Mouse (Mus musculus) retina, postnatal 1 day (tissue): Measurements from ENCODE around the gene Cdkl3.
"Not testable (repeated sequence)": the region's sequence is repeated elsewhere in the genome, so short reads cannot be mapped to it uniquely, and the experiment has no call there.

ENCODE experiments used
- DNase-seq: peaks from one replicate; pipeline ENCODE4 v3.0.0-alpha.2; 2012

Gene Cdkl3

DNA sequence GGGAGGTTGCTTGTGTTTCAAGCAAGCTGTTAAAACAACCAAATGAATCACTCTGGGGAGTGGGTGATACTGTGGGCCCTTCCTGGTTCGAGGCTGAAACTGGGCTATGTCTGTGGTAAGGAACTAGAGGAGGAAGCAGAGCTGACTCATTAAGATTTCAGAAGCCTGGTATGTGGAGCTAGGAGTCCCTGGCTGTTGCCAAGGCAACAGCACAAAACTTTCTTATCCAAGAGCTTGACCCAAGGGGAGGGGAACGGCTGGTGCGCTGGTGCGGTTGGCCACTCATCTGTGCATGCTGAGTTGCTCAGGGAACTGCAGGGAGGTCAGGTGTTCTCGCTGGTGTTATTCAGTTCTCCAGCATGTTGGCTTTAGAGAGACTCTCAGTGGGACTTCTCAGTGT is 76.0 kb downstream of the Cdkl3 start:
- peak; percentile 47 for DNase-seq

DNA sequence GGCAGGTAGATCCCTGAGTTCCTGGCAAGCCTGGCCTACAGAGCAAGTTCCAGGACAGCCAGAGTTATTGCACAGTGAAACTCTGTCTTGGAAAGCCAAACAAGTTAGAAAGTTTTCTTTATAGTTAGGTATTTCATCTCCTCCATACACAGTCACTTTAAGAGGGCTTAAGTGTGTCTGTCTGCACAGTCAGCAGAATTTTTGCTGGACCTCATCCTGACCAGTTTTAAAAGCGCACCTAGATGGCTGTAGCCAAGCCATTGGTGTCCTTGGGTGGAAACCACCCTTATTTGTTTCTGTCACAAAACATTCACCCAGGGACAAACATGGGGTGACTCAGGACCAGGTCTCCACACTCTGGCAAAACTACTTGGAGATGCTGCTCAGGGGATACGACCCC is 76.6 kb downstream of the Cdkl3 start:
- no peak for DNase-seq

DNA sequence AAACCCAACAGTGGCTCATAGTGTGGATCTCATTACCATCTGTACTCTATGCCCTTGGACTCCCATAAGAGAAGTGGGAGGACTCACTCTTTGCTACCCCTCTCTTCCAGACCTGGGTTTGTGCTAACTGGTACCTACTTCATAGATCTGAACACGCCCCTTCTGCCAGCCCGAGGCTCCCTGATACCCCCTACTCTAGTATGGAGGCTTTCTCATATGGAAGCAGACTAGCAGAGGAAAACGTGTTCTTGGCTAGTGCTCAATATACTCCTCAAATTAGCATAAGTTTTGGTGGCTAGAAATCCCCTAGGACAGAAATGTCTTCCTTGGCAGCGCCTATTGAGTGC is 81.8 kb downstream of the Cdkl3 start:
- DNase-seq, result no peak

DNA sequence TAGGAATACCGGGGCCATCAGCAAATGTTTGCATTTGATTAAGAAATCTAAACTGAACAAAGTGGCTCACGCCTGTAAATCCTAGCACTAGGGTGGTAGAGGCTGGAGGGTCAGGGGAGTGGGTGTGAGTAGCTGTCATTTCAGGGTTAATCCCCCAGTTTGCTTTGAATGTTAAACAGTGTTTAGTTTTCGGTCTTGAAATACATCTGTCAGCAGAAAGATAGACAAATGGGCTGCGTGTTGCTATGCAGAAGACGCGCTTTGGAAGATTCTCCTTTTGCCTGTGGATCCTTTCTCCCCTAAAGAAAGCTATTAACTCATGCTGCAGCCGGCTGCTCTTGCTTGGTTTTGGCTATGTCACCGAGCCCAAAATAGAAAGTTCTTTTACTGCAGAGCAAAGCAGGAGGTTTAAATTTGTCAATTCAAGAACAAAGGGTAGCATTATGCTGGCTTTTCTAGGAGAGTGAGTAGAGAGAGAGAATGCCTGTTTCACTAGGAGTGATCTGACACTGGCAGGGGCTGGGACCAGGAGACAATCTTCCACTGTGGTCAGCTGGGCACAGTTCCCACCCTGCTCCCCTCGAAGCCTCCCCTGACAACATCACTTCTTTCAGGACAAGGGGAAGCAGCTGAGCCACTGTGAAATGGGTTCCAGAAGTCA is 82.3 kb downstream of the Cdkl3 start:
- DNase-seq, result no peak

DNA sequence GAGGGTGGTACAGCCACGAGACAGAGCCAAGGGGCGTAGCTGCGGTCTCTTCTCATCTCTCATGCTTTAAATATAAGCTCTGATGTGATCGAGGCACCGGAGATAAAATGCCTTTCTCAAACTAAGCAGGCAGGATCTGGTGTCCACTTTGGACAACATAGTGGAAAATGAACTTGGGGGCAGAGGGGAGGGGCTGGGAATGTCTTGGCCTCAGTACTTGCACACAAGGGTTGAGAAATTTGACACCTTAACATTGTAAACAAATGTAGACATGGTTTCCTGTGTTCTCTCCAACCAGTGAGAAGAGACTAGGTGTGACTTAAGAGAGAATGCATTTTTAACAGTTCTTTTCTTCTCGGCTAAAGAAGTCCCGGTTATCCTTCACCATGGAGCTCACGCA is 85.3 kb downstream of the Cdkl3 start:
- DNase-seq, result no peak

DNA sequence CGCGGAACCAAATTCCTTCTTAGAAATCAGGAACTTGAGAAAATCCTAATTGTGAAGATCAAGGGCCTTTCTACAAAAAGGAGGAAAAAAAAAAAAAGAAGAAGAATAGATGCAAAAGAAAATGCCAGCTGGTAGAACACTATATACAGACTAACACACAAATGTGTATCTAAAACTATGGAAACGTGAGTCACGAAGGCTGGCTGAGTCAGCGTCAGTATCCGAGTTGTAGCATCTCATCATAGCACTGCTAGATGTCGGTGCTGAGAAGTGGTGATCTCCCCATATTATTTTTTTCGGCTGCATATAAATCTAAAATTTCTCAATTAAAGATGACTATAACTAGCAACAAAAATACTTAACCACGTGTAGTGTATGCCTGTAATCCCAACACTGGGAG is 87.2 kb downstream of the Cdkl3 start:
- no peak for DNase-seq

DNA sequence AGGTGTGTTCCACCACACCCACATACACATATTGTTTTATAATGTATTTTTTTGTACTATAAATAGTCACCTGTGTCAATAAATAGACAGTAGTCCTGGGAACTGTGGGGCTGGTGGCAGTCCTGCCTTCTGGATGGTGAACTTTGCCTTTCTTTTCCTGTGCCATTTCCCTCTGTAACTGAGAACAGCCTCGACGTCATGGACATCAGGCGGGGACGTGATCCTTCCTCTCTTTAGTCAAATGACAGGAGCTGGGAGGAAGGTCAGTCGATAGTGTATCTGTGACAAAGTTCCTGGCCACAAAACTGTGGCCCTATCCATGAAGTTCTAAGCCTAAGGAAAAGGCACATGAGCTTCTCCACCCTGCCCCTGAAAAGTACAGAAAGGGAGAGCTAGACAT is 90.5 kb downstream of the Cdkl3 start:
- DNase-seq, result no peak

DNA sequence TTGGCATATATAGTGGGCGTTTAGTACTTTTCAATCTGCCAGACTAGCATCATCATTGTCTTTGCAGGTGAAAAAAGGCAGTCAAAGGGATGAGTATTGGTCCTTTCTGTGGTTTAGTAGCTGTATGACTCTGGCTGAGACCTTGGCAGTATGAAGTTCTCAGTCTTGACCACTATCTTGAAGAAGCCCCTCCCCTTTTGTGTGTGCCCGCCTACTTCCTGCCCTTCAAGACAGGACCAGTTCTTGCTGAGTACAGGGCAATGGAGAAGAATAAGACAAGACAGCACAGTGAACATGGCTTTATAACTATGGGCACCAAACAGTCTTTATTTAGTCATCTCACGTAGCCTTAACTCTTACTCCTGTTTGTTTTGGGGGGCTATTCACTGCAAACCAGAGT is 93.0 kb downstream of the Cdkl3 start:
- DNase-seq, result no peak

DNA sequence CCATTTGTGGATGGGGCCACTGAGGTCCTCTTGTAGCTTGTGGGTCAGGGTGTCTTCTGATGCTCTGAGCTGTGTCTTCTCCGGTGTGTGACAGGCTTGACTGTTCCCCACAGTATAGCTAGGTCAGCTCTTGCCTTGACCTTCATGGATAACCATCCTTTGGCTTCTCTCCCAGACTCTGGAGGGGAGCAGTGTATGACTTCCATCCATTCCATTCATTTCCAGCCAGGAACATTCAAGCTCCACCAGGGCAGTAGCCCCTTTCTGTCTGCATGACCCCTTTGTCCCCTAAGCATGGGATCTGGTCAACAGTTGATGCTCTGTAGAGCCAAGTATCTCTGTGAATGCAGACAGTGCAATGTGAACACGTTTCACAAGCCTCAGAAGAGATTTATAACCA is 93.6 kb downstream of the Cdkl3 start:
- no peak for DNase-seq

DNA sequence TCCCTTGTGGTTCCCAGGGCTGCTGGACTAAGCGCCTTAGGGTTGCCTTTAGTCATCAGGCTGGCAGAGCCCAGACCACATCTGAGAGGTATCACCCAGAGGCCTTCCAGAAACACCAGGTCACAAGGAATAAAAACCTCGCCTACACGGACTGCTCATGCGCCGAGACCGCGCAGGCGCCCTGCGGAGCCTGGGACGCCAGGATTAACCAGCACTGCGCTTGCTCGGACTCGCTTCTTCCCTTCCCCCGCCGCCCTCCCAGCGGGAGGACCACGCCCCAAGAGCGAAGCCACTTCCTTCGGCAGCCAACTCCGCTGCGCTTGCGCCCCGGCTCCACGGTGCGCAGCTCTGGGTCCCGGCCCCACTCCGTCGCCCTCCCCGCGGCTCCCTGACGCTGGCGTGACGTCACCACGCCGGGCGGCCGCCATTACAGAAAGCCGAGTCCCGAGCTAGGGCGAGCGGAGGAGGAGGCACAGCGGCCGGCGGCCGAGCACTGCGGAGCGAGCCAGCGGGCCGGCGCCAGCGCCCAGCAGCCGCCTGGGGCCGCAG is 94.5 kb downstream of the Cdkl3 start, which contains the start of gene Ppp2ca:
Gene Ppp2ca, plus strand, starts transcription at position 284 of the 549 bp plus-strand sequence.
- peak; percentile 99 for DNase-seq

DNA sequence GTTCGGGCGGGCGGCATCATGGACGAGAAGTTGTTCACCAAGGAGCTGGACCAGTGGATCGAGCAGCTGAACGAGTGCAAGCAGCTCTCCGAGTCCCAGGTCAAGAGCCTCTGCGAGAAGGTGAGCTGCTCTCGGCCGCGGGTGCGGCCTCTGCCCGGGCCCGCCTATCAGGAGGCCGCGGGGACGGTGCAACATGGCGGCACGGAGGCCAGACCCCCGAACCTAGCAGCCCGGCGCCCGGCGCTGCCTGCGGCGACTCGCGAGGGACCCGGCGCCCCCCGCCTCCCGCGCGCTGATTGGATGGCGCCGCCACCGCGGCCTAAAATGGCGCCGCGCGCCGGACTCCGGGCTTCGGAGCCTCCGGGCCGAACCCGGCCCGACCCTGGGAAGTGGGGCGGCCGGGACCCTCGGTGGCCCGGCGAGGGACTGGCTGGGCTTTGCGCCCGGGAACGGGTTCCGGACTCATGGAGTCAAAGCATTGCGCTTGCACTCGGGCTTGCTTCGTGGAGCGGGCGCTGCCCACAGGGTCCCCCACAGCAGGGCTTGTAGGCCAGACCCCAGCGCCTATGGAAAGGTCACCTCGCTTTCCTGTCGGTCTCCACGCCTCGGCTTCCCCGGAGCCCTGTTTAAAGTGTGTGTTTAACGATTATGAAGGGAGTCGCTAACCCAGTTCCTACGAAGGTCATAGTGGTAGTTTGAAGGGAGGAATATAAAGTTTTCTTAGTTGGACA is 95.2 kb downstream of the Cdkl3 start:
- peak; percentile 90 for DNase-seq

DNA sequence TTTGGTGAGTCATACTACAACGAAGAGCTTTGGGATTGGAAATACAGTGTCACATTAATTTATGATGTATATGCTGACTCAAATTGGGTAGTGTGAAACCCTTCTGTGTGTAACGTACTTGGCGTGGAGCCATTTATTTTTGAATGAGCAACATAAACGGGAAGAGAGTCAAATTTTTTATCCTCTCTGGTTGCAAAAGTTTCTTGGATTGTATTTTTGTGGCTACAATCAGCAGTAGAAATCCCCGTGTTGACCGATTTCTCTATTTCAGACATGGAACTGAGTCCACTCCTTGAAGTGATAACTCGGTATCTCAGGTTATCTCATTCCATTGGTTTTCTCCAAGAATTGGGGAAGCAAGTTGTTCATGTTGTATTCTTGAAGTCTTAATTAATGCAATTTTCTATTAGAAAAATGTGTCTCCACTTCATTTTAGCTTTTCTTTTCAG is 95.8 kb downstream of the Cdkl3 start:
- no peak for DNase-seq

DNA sequence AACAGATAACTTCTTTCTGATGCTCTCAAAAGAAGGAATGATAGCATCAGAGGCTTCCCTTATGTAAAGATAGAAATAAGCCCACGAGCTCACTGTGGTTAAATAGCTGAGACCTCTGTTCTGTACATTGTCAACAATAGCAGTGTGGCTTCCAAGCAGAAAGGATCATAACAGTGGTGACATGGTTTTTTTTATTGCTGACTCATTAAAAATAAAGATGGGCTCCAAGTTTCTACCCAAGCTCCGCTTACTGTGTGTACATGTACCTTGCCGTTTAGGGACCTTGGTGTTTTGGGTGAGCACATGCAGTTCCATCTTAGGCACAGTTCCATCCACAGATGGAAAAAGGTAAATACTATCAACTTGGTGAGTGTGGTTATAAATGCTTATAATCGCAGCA is 99.0 kb downstream of the Cdkl3 start:
- no peak for DNase-seq

DNA sequence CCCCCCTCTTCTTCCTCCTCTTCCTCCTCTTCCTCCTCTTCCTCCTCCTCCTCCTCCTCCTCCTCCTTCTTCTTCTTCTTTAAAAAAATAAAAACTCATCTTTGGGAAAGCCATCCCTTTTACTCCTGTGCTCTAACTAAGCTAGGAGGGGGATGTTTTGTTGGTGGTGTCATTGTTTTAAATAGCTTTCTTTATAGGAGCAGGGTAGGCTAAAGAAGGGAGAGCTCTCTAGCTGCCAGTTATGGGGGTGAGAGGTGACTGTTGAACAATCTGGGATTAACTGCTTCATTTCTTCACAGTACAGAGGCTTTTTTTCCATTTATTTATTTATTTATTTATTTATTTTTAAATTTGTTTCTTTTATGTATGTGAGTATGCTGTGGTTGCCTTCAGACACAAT is 101.5 kb downstream of the Cdkl3 start:
- no peak for DNase-seq

DNA sequence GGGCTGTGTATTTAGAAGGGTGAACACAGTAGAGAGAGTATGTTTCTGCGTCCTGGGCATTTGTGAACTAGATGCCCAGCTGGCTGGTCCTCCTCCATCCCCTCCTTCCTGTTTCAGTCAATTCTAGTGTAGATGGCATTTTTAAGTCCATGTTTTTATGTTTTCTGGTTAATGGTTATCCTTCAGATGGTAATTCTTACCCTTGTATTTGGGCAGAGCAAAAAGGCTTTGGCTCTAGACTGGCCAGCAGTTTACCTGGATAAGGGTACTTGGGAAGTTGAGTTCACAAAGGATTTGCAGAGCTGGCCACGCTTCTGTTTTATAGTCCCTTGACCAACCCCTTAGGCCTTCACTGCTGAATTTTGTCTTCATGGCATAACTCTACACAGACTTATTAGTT is 102.0 kb downstream of the Cdkl3 start:
- DNase-seq, result no peak

DNA sequence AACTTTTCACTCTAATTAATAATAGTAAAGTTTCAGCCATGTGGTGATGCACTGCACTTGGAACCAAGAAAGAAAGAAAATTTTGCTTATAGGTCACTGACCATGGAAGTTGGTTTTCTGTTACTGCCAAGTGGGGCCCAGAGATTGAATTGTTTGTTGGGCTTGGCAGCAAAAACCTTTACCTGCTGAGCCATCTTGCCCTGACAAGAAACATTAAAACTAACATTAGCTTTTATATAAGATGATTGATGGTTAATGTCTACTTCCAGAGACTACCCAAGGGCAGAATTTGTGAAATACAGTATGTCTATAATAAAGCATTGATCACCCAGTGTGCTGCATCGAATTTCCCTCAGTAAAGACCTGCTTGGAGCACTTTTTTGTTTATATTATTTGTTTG is 102.4 kb downstream of the Cdkl3 start:
- no peak for DNase-seq

DNA sequence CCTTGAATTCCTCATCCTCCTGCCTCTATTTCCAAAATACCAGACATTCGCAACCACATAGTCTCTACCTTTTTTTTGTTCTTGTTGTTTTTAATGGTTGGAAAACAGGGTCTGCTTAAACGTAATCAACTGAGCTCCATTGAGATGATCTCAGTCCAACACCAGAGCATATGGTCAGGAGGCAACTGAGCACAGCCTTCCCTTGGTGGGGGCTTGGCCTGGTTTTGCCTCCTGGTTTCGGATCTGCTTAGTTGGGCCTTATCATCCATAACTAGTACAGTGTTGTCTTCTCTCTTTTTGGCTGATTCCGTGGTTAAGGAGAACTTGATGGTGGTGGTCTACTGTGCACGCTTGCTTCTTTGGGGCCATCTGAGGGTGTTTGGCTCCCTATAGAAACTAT is 104.8 kb downstream of the Cdkl3 start:
- no peak for DNase-seq

DNA sequence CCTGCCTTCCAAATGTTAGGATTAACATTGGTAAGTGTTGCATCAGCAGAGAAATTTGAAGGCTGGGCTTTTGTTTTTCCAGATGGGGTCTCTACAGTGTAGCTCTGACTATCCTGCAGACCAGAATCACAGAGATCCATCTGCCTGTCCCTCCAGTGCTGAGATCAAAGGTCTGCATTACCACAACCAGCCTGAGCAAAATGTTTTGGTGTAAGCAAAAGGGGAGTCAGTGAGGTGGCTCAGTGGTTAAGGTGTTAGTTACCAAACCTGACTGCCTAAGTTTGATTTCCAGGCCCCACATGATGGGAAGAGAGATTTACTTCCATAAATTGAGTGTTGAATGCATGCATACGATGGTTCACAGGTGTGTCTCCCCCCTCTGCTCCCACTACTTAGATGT is 105.4 kb downstream of the Cdkl3 start:
- no peak for DNase-seq

DNA sequence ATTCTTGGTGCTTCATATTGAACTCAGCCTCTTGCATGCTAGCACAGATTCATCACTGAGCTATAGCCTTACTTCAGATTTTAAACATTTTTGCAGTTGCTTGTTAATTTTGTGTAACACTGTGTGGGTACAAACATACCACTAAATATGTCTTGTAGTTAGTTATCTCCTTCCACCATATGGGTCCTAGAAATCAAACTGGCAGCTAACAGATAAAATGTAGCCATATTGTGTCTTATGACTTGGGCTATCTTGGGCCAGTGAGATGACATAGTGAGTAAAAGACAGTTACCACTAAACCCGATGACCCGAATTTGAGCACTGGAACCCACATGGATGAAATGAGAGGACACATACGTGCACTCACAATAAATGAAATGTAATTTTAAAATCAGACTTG is 111.5 kb downstream of the Cdkl3 start:
- DNase-seq, result no peak

DNA sequence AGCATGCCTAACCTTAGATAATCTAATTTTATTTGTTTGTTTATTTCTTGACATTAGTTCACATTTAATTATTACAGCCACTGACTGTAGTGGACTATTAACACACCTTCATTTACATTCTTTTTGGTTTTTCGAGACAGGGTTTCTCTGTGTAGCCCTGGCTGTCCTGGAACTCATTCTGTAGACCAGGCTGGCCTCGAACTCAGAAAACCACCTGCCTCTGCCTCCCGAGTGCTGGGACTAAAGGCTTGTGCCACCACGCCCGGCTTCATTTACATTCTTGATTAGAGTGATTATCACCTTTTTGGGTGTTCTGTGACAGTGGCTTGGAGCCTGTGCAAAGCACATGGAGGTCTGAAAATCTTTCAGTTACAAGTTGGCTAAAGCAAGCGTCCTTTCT is 112.1 kb downstream of the Cdkl3 start:
- DNase-seq, result not testable (repeated sequence)

DNA sequence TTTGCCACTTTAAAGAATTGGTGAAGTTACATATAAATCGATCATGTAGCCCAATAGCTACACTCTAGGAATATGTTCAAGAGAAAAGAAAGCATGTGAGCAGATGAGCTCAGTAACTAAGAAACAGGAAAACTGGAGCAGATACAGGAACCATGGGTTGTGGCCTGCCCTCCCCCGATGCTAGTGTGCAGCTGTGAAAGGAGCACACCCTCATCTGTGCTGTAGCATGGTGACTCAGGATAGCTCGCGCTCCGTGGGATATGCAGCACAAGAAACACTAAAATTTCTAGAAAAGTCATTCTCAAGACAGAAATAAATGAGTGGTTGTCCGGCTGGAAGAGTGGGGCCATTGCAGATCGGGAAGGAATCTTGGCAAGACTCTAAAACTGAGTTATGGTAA is 113.1 kb downstream of the Cdkl3 start:
- DNase-seq, result no peak

DNA sequence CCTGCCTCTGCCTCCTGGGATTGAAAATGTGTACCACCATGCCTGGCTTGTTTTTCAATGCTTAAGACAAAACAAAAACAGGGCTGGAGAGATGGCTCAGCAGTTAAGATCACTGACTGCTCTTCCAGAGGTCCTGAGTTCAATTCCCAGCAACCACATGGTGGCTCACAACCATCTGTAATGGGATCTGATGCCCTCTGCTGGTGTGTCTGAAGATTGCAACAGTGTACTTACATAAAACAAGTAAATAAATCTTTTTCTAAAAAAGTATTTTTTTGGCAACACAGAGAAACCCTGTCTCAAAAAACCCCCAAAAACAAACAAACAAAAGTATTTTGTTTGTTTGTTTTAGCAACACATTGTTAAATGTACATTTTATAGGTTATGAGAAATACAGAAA is 116.4 kb downstream of the Cdkl3 start:
- not testable (repeated sequence) for DNase-seq

DNA sequence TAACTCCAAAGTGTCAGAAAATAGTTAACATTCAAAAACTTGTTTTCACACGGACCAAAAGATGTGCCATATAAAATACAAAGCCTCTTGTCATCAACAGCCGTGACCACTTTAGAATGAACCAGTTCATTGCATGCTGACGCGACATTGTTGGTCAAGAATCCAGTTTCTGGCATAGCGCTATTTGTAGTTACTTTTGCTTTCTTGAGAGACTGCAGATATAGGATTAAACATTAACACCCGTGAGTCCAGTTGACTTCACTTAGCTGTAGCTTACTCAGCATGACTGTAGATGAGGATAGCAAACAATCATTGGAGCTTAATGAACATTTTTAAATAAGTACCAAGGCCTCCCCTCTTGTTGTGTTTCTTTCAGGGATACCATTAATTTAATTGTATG is 118.0 kb downstream of the Cdkl3 start:
- no peak for DNase-seq

DNA sequence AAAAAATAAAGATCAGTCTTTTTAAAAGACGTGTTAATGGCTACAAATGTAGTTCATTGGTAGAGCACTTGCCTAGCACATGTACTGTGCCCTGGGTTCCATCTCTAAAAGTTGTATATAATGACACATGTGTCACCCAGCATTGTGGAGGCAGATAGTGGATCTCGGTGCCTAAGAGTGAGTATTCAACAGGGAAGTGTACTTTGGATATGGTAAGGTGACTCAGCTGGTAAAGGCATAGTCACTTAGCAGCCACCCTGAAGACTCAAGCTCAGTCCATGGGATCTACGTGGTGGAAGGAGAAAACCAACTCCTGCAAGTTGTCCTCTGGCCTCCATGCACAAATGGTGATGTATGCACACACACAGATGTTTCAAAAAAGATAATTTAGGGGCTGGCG is 120.4 kb downstream of the Cdkl3 start:
- DNase-seq, result no peak

DNA sequence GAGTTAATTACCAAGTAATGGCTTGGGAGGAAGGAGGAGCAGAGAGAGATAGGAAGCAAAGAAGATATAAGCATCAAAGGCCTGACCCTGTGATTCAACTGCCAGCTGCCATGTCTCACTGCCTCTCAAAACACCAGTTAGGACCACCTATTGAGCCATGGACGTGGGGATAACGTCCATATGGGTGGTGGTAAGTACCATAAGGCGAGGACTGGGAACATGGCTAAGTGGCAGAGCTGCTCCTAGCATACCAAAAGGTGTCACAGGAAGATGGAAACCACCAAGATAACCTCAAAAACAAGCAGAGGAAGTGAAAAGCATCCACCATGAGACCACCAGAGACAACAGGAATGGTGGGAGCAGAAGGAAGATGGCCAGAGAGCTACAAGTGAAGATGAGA is 123.1 kb downstream of the Cdkl3 start:
- no peak for DNase-seq
